ENCODE assay signal across 30 mouse cellular contexts in genomic region chr17:26879235-26879634, GRCm38 (mm10). TPM values are rescaled to one million over a fixed set of nuclear protein-coding genes. Genes with fewer than 3 reads are reported as not detected.
DNase-seq lines count a peak whose midpoint lies in the region; ATAC-seq and TF ChIP-seq lines count a peak whose summit lies in the region.
"Had no signal": no experiment of that assay in that cellular context is flagged by ENCODE, and none has a peak within 500 bp of the region (broad histone marks: within the 10 kb centered on the region; RNA-seq: fewer than 3 reads in every experiment).

No protein-coding gene starts in this region.

- peak; percentile 39 for TF ChIP-seq CTCF in liver, adult 2 months (IDR thresholded peaks at IDR 0.05; ENCODE audit: low read depth, low read length)
- TF ChIP-seq CTCF in E14TG2a.4 (conservative IDR thresholded peaks at IDR 0.05; ENCODE audit: low read length): peak; percentile 79

- peaks cover 8% of the 10 kb centered on the region for H3K36me3 ChIP-seq in heart, embryonic 13.5 days
- no peaks in the 10 kb centered on the region for H3K36me3 ChIP-seq in liver, adult 2 months (ENCODE audit: control insufficient read depth, insufficient read depth, low read length)
- no peaks in the 10 kb centered on the region for H3K36me3 ChIP-seq in E14TG2a.4 (ENCODE audit: insufficient read depth, low read length)
- H3K36me3 ChIP-seq in forebrain, embryonic 14.5 days (ENCODE audit: control insufficient read depth, insufficient read depth, low read length): no peaks in the 10 kb centered on the region
- H3K36me3 ChIP-seq: hindbrain, embryonic 13.5 days; liver, embryonic 15.5 days; midbrain, embryonic 10.5 days; neural tube, embryonic 12.5 days; stomach, embryonic 15.5 days had no signal

- ATAC-seq in heart, embryonic 13.5 days (ENCODE audit: extremely low read depth, insufficient number of reproducible peaks, low FRiP score, low TSS enrichment): no peak
- no peak for ATAC-seq in forebrain, embryonic 14.5 days
- ATAC-seq: forebrain, embryonic 16.5 days had no signal

- H3K4me1 ChIP-seq in heart, embryonic 13.5 days: peaks cover 48% of the 10 kb centered on the region
- peaks cover 2% of the 10 kb centered on the region; the same call in 1 of the 2 replicates for H3K4me1 ChIP-seq in liver, adult 2 months (ENCODE audit: control insufficient read depth, insufficient read depth, low read length)
- no peaks in the 10 kb centered on the region for H3K4me1 ChIP-seq in E14TG2a.4 (replicated peaks; ENCODE audit: low read depth, low read length)
- no peaks in the 10 kb centered on the region; the same call in 1 of the 2 replicates for H3K4me1 ChIP-seq in forebrain, embryonic 14.5 days (ENCODE audit: control insufficient read depth, insufficient read depth, low read length)
- H3K4me1 ChIP-seq: hindbrain, embryonic 13.5 days had no signal

- no peak overlapping the region for H3K9ac ChIP-seq in heart, embryonic 13.5 days
- H3K9ac ChIP-seq in liver, adult 2 months (ENCODE audit: low read depth, low read length): no peak overlapping the region
- no peak overlapping the region for H3K9ac ChIP-seq in forebrain, embryonic 14.5 days (ENCODE audit: low read length)
- H3K9ac ChIP-seq: hindbrain, embryonic 13.5 days; liver, embryonic 15.5 days; neural tube, embryonic 12.5 days; stomach, embryonic 15.5 days had no signal

- 0 out of 2 replicates have a peak, but pooled peaks cover 10% of the 10 kb centered on the region for H3K9me3 ChIP-seq in heart, embryonic 13.5 days
- peaks cover 3% of the 10 kb centered on the region; the same call in 1 of the 2 replicates for H3K9me3 ChIP-seq in E14TG2a.4 (ENCODE audit: low read length)
- H3K9me3 ChIP-seq in forebrain, embryonic 14.5 days (replicated peaks; ENCODE audit: control insufficient read depth, low read length): no peaks in the 10 kb centered on the region; the same call in 1 of the 2 replicates
- H3K9me3 ChIP-seq: liver, embryonic 15.5 days; midbrain, embryonic 10.5 days; neural tube, embryonic 12.5 days; stomach, embryonic 15.5 days had no signal

- DNase-seq in heart, adult 9 months (ENCODE audit: low spot score in 2 of 2): no peak
- no peak for DNase-seq in liver, adult 2 months (ENCODE audit: extremely low read depth, low read depth, low spot score)
- DNase-seq in liver (no peak), ZHBTc4 (ENCODE audit: low read depth, low spot score) (peak; percentile 64)
- no peak for DNase-seq in spleen, postnatal 10 days (ENCODE audit: low spot score in 2 of 2)
- DNase-seq in forebrain, embryonic 14.5 days (ENCODE audit: low spot score): no peak
- DNase-seq: adrenal gland, adult 2 months; B cell, adult 2 months; cerebellum, adult 11 months; cerebellum, postnatal 25 days; left cerebral cortex, postnatal 4 days; lung, postnatal 36 days; spleen, adult 18-20 months; thymus, postnatal 36 days had no signal

- H3K27me3 ChIP-seq in heart, embryonic 13.5 days (replicated peaks): no peaks in the 10 kb centered on the region
- no peaks in the 10 kb centered on the region for H3K27me3 ChIP-seq in liver, adult 2 months (ENCODE audit: control insufficient read depth, insufficient read depth, low read length)
- peaks cover 24% of the 10 kb centered on the region for H3K27me3 ChIP-seq in E14TG2a.4 (ENCODE audit: insufficient read depth, low read length)
- no peaks in the 10 kb centered on the region for H3K27me3 ChIP-seq in forebrain, embryonic 14.5 days (replicated peaks; ENCODE audit: control insufficient read depth, insufficient read depth, low read length)
- H3K27me3 ChIP-seq: liver, embryonic 15.5 days; neural tube, embryonic 12.5 days; stomach, embryonic 15.5 days had no signal

- no peak overlapping the region for H3K4me2 ChIP-seq in heart, embryonic 13.5 days
- no peak overlapping the region for H3K4me2 ChIP-seq in forebrain, embryonic 14.5 days (ENCODE audit: low read length)
- H3K4me2 ChIP-seq: hindbrain, embryonic 13.5 days; liver, embryonic 15.5 days; neural tube, embryonic 12.5 days; stomach, embryonic 15.5 days had no signal

- TF ChIP-seq POLR2A in liver, adult 2 months (IDR thresholded peaks at IDR 0.05; ENCODE audit: extremely low read depth, insufficient read depth, low read length): no peak

- H3K4me3 ChIP-seq in heart, embryonic 13.5 days: no peak overlapping the region
- no peak overlapping the region for H3K4me3 ChIP-seq in liver, adult 2 months (ENCODE audit: insufficient read depth, low read depth, low read length)
- no peak overlapping the region for H3K4me3 ChIP-seq in E14TG2a.4 (replicated peaks; ENCODE audit: low read length)
- H3K4me3 ChIP-seq in forebrain, embryonic 14.5 days (ENCODE audit: low read depth, low read length): no peak overlapping the region
- H3K4me3 ChIP-seq: erythroblast, embryonic 14.5 days; hindbrain, embryonic 13.5 days; liver, embryonic 15.5 days; midbrain, embryonic 10.5 days; neural tube, embryonic 12.5 days; stomach, embryonic 15.5 days had no signal

- WGBS in heart, embryonic 13.5 days: 86% methylated on average over 6 of the region's 6 CpGs
- 89% methylated on average over 6 of the region's 6 CpGs for WGBS in liver, adult 2 months
- WGBS in forebrain, embryonic 14.5 days: 89% methylated on average over 6 of the region's 6 CpGs

- H3K27ac ChIP-seq in heart, embryonic 13.5 days (replicated peaks): peak overlapping the region; percentile 56
- H3K27ac ChIP-seq in liver, adult 2 months (replicated peaks; ENCODE audit: insufficient read depth, low read depth, low read length): no peak overlapping the region
- no peak overlapping the region for H3K27ac ChIP-seq in forebrain, embryonic 14.5 days (ENCODE audit: low read depth, low read length)
- H3K27ac ChIP-seq: hindbrain, embryonic 13.5 days; liver, embryonic 15.5 days; midbrain, embryonic 10.5 days; neural tube, embryonic 12.5 days; stomach, embryonic 15.5 days had no signal

- no peaks in the 10 kb centered on the region; the same call in 1 of the 2 replicates for H3K79me2 ChIP-seq in liver, adult 2 months (ENCODE audit: control insufficient read depth, insufficient read depth, low read length)

RNA-seq across cellular contexts. Expression of gene Nkx2-5, which starts 34.4 kb away (rescaled TPM):
- polyA plus RNA-seq in heart, embryonic 13.5 days (2015; fragmentation: Nextera tagmentation; extraction: Ambion mirVana): 136 and 142 TPM in 2 replicates
- total RNA-seq in liver, adult 2 months (2014; rRNA removed): not detected in 2 replicates
- not detected in 2 replicates for polyA plus RNA-seq in liver, adult 2 months (2012; rRNA removed)
- not detected in 2 replicates for polyA plus RNA-seq in forebrain, embryonic 14.5 days (2014; fragmentation: Nextera tagmentation; extraction: Ambion mirVana)
- total RNA-seq: adrenal gland, adult 2 months; G1E; gastrocnemius, adult 8-10 months; layer of hippocampus, adult 18-20 months; left cerebral cortex, adult 18-20 months; left cerebral cortex, postnatal 4 days; monocyte, adult 5-6 weeks had no signal
- polyA plus RNA-seq: brain, embryonic 14.5 days; erythroblast, embryonic 14.5 days; forebrain, embryonic 16.5 days; G1E; kidney, embryonic 16.5 days; midbrain, embryonic 10.5 days; neural tube, embryonic 12.5 days had no signal

RNA-seq across cellular contexts. Expression of gene Kifc5b, which starts 37.7 kb away (rescaled TPM):
- 6.3 and 7.0 TPM in 2 replicates for polyA plus RNA-seq in heart, embryonic 13.5 days (2015; fragmentation: Nextera tagmentation; extraction: Ambion mirVana)
- total RNA-seq in liver, adult 2 months (2014; rRNA removed): 0.47 and 0.55 TPM in 2 replicates
- polyA plus RNA-seq in liver, adult 2 months (2012; rRNA removed): 0.45 and 0.50 TPM in 2 replicates
- 2.4 and 3.0 TPM in 2 replicates for polyA plus RNA-seq in forebrain, embryonic 14.5 days (2014; fragmentation: Nextera tagmentation; extraction: Ambion mirVana)

RNA-seq across cellular contexts. Expression of gene Phf1, which starts 53.6 kb away (rescaled TPM):
- polyA plus RNA-seq in heart, embryonic 13.5 days (2015; fragmentation: Nextera tagmentation; extraction: Ambion mirVana): 8.4 and 9.2 TPM in 2 replicates
- total RNA-seq in liver, adult 2 months (2014; rRNA removed): 4.2 and 5.6 TPM in 2 replicates
- polyA plus RNA-seq in liver, adult 2 months (2012; rRNA removed): 22.0 and 35.0 TPM in 2 replicates
- 10.0 and 12.1 TPM in 2 replicates for polyA plus RNA-seq in forebrain, embryonic 14.5 days (2014; fragmentation: Nextera tagmentation; extraction: Ambion mirVana)

Comparison
In these comparisons a context has a peak if more than half of its experiments do, and no peak if none do; other contexts are left out.
1. RNA of gene Nkx2-5, which starts 34.4 kb away (polyA plus RNA-seq): 136 to 142 TPM in heart, embryonic 13.5 days; not detected in liver, adult 2 months and not detected in forebrain, embryonic 14.5 days; every median in the first group is over 100 times any median in the second.